Mouse (Mus musculus) spleen, adult 10 weeks (tissue): Measurements from ENCODE around the gene Dnajb2. TPM values are rescaled to one million over a fixed set of nuclear protein-coding genes. Genes with fewer than 3 reads are reported as not detected.

Experiments
- polyA plus RNA-seq: library from polyadenylated mRNA; stranded (reverse); fragments of 350-450 nt; fragmentation: Illumina TruSeq; extraction: RNeasy Lipid Tissue Mini Kit (QIAGEN cat#74804); gene quantifications from one replicate; pipeline ENCODE4 v1.2.3, GENCODE M21; 2015; ENCODE audit warnings: low replicate concordance; ENCODE audit not compliant: insufficient read depth

Dnajb2 gene
- 31.4 TPM for polyA plus RNA-seq

DNA sequence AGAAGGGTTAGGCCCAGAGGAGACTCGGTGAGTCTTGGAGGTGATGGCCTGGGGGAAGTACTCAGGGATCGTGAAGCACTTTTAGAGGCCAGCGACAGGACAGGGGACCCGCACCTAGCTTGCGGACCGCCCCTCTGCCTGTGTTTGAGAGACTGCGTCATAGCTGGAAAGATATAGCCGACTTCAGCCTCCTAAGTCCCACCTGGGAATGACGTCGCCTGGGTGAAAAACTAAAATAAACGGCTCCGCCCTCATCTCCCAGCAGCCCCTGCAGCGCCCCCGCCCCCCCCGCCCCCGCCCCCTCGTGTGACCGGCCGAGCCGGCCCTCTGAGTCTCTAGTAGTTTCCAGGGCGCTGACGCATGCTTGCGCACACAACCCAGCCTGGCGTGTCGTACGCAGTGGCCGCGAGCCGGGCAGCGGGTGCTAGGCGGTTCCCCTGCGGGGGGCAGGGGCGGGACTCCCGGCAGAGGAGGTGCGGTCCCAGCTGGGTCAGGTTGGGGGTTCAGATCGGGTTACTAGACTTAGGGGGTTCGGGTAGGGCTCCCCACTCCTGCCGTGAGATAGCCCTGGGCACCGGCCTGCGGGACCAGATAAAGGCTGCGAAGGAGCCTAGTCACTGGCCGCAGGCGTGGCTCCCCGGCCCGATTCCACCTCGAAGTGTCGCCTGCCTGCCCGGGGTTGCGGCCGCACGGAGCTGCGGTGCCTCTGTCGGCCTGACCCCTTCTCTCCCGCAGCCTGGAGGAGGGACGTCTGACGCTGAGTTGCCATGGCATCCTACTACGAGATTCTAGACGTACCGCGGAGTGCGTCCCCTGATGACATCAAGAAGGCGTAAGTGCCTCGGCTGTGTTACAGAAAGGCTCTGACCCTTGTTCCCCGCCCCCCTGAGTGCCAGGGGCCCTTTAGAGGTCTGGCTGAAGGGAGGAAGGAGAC lies at the start of gene Dnajb2:
Dnajb2 (plus strand) TSS at position 290 of the 934 bp plus-strand sequence.

DNA sequence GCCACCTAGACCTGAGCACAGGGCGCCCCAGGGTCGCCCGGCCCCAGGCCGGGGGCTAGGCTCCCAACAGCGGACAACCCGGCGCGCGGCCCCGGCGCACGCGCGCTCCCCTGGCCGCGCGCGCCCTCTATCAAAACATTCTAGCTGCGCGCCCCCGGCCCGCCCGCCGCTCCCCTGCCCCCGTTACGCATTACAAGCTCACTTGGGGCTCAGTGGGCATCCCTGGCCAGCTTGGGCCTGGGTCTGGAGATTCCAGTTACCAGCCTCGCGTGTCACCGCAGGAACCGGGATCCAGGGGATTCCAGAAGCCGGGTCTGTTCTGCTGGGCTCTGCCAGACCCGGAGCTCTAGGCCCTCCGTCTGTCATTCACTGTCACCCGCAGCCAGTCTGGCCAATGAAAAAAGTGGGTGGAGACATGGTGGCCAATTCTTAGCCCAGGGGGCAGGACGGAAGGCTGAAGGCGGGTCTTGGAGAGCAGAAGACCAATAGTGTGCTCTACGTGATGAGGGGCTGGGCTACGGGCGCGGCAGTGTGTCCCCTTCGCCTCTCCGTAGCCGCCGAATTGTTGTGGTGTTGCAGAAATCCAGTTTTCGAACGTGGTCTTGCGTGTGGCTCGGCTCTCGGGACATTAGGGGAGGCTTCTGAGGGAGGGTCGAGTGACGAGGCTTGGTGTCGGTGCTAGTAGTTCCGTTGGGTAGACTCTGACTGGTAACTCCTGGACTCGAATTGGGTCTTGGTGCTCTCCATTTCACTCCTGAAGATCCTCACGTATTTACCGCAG lies 44.4 kb upstream of the Dnajb2 start, which contains the start of the genes Ankzf1 and Atg9a:
Ankzf1 (plus strand) TSS at position 530 of the 781 bp plus-strand sequence.
Atg9a (minus strand) TSS at position 575 of the 781 bp plus-strand sequence.

DNA sequence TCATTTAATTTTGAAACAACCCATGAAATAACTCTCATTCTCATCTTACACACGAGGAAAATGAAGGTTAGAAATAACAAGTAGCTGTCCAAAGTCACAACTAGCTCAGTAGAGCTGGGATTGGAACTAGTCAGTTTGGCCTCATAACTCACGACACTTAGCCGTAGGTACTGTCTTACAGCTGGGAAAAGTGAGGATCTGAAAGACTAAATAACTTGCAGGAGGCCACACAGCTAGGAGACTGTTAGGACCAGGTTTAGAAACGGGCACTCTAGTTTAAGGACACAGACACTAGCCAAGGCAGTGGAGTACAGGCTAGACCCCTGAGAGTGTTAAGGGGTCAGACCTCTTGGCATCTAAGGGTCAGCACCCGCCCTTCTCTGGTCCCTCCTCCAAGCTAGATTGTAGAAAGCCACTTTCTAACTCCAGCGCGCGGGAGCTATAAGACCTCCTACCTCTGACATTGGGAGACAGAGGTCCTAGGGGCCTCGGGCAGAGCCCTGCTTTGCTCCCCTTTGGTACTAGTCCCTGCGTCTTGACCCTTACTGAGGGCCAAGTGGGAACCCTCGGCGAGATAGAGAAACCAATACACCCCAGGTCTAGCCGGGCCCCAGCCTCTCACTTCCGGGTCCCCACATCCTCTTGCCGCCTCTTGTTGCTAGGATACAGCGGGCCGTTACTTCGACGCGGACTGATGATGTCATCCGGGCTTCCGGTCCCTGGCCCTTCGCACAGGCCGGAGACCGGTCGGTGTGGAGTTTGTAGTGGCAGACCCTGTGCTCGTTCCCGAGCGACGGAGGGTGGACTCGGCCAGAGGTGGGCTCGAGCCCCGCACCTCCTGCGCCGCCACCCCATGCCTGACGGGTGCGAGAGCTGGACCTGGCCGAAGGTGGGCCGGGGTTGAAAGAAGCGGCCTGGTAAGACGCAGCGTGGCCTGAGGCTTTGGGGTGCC lies 25.8 kb upstream of the Dnajb2 start, which contains the start of the genes Glb1l and Stk16:
Glb1l (minus strand) TSS at position 678 of the 952 bp plus-strand sequence.
Stk16 (plus strand) TSS at position 703 of the 952 bp plus-strand sequence.

GRCm38 (mm10) chr1:75219531-75219930 lies 16.7 kb upstream of the Dnajb2 start, which contains the start of gene Tuba4a:
TSS of gene Tuba4a (minus strand) at chr1:75219865.

DNA sequence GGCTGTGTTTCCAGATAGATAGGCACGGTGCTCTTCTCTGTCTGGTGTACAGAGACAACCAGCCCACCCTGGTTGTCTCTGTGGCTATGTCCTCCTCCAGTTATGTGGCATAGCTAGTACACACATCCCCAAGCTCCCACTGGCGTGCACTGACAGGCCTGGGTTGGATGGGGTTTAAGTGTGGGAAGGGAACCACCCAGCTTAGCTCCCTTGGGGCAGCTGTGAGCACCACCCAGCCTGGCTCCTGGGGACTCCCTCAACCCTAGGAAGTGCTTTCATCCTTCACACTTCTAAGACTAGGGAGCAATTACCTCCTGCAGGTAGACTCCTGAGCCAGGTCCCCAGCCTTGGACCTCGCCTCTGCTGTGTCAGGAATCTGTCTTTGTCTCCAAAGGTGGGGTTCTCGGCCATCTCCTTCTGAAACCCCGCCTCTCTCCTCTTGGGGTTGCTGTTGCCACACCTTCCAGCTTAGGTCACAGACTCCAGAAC lies 4.5 kb upstream of the Dnajb2 start, which contains the start of gene A630095N17Rik:
A630095N17Rik (minus strand) TSS at position 439 of the 489 bp plus-strand sequence.

DNA sequence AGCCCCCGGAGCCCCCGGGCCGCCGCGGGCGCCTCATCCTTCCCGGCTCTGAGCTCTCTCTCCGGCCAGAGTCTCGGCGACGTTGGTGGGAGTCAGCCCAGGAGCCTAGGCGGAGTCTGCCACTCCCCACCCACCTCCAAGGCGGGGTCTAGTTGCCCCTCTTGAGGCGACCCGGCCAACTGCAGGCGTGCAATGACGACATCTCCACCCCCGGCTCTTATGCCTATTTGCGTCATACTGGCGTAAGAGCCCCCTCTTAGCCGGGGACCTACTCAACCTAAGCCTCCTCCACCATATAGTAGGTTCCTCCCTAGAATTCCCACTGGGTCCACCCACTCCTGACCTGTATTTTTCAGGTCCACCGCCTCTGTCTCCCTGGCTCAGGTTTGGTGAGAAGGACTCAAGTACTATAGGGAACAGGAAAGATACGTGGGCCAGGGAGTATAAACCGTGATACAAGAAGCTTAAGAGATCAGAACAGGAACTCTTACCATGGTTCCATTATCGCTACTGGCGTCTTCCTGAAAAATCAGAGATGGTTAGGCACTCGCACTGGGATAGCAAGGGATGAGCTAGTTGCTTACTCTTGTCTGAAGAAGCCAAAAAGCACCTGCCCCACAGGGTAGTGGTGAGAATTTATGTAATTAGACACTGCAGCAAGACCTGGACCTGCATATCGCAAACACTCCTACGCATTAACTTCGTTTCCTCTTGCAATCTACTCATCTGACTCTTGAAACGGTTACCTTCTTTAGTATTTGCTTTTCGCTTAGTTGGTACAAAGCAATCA lies 28.1 kb downstream of the Dnajb2 start, which contains the start of gene Ptprn:
Ptprn (minus strand) TSS at position 412 of the 790 bp plus-strand sequence.

GRCm38 (mm10) chr1:75278228-75278627 lies 42.0 kb downstream of the Dnajb2 start, which contains the start of gene Resp18:
TSS of gene Resp18 (minus strand) at chr1:75278415.

Other genes with a start within 250 kb of the Dnajb2 start
- gene Nhej1, start 111.2 kb upstream of the Dnajb2 start, polyA plus RNA-seq: 5.4 TPM
- gene Slc23a3, start 102.5 kb upstream of the Dnajb2 start, polyA plus RNA-seq: 0.33 TPM
- 63.6 TPM for gene Cnppd1, start 93.7 kb upstream of the Dnajb2 start, polyA plus RNA-seq
- 43.0 TPM for gene Retreg2, start 93.6 kb upstream of the Dnajb2 start, polyA plus RNA-seq
- gene Zfand2b, start 67.8 kb upstream of the Dnajb2 start, polyA plus RNA-seq: 16.0 TPM
- 7.9 TPM for gene Abcb6, start 56.0 kb upstream of the Dnajb2 start, polyA plus RNA-seq
- gene Ankzf1, start 44.3 kb upstream of the Dnajb2 start, polyA plus RNA-seq: 38.1 TPM
- 12.6 TPM for gene Atg9a, start 44.2 kb upstream of the Dnajb2 start, polyA plus RNA-seq
- gene Glb1l, start 25.6 kb upstream of the Dnajb2 start, polyA plus RNA-seq: 25.5 TPM
- gene Stk16, start 25.6 kb upstream of the Dnajb2 start, polyA plus RNA-seq: 82.7 TPM
- 76.6 TPM for gene Tuba4a, start 16.5 kb upstream of the Dnajb2 start, polyA plus RNA-seq
- not detected for gene A630095N17Rik, start 4.3 kb upstream of the Dnajb2 start, polyA plus RNA-seq
- gene Ptprn, start 28.1 kb downstream of the Dnajb2 start, polyA plus RNA-seq: not detected
- not detected for gene Resp18, start 42.0 kb downstream of the Dnajb2 start, polyA plus RNA-seq
- gene Dnpep, start 81.6 kb downstream of the Dnajb2 start, polyA plus RNA-seq: 14.7 TPM
- 23.7 TPM for gene Des, start 123.9 kb downstream of the Dnajb2 start, polyA plus RNA-seq
- 4.5 TPM for gene Speg, start 138.9 kb downstream of the Dnajb2 start, polyA plus RNA-seq
- gene Gmppa, start 199.5 kb downstream of the Dnajb2 start, polyA plus RNA-seq: 50.7 TPM
- not detected for gene Asic4, start 214.0 kb downstream of the Dnajb2 start, polyA plus RNA-seq
- gene Chpf, start 242.9 kb downstream of the Dnajb2 start, polyA plus RNA-seq: 1.1 TPM
- gene Tmem198, start 243.1 kb downstream of the Dnajb2 start, polyA plus RNA-seq: 0.21 TPM